Mouse (Mus musculus): ENCODE data around the gene Casr. TPM values are rescaled to one million over a fixed set of nuclear protein-coding genes. Genes with fewer than 3 reads are reported as not detected.

Gene Casr
- polyA plus RNA-seq, 1 experiment from 2014 or later = not detected

DNA sequence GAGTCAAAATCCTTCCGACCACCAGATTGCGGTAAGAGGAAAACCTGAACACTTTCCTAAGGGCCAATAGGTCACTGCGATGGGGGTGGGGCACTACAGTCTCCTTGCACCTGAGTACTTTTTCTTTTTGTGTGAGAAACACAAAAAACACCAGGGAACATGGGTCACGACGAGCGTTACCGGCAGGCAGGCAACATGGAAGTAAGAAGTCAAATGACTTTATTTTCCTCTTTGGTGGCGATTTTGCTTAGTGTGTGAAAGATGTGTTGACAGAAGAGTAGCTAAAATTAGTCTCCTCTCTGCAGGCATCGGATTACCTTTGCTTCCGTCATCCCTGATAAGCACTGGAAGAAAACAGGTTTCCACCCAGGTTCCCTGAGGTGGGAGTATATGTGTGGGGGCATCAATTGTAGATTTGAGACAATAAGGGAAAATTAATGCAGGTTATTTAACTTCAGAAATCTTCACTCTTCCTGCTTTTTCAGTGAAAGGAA, 6.2 kb downstream of the Casr start:
- Histone ChIP-seq H3K9ac (ENCODE audit: low read depth, low read length) (no peak overlapping the region), H3K9me3 (replicated peaks; ENCODE audit: control insufficient read depth, low read length) (no peaks in the 10 kb centered on the region), H3K4me1 (ENCODE audit: control insufficient read depth, low read depth, low read length) (no peaks in the 10 kb centered on the region), H3K4me3 (ENCODE audit: low read depth, low read length) (no peak overlapping the region), H3K27me3 (ENCODE audit: control insufficient read depth, insufficient read depth, low read depth, low read length) (peaks cover 3% of the 10 kb centered on the region), H3K4me2 (ENCODE audit: low read depth, low read length) (no peak overlapping the region), H3K27ac (ENCODE audit: low read length) (no peak overlapping the region), H3K36me3 (ENCODE audit: control insufficient read depth, insufficient read depth) (no peaks in the 10 kb centered on the region)
- ATAC-seq (ENCODE audit: low read depth) = no peak
- 62% methylated on average over 10 of the region's 10 CpGs for WGBS (ENCODE audit: insufficient replicate concordance)

DNA sequence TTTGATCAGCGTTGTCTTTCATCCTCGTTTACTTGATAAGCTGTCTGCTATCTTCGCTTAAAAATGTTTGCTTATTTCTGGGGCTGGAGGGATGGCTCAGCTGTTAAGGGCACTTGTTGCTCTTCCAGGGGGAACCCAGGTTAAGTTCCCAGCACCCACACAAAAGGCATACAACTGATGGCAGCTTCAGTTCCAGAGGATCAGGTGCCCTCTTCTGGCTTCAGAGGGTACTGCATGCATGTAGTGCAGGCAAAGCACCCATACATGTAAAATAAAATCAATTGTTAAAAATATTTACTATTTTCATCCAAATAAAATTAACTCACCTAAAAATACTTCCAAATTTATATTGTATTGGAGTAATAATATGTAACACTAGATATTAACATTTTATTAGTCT, 8.3 kb downstream of the Casr start:
- Histone ChIP-seq H3K36me3 (ENCODE audit: control insufficient read depth, insufficient read depth) (no peaks in the 10 kb centered on the region), H3K4me1 (ENCODE audit: control insufficient read depth, low read depth, low read length) (no peaks in the 10 kb centered on the region), H3K27me3 (ENCODE audit: control insufficient read depth, insufficient read depth, low read depth, low read length) (no peaks in the 10 kb centered on the region), H3K4me3 (ENCODE audit: low read depth, low read length) (no peak overlapping the region), H3K9me3 (replicated peaks; ENCODE audit: control insufficient read depth, low read length) (no peaks in the 10 kb centered on the region), H3K4me2 (ENCODE audit: low read depth, low read length) (no peak overlapping the region), H3K27ac (ENCODE audit: low read length) (no peak overlapping the region), H3K9ac (ENCODE audit: low read depth, low read length) (no peak overlapping the region)
- 76% methylated on average over 3 of the region's 3 CpGs for WGBS (ENCODE audit: insufficient replicate concordance)
- ATAC-seq (ENCODE audit: low read depth) = no peak

DNA sequence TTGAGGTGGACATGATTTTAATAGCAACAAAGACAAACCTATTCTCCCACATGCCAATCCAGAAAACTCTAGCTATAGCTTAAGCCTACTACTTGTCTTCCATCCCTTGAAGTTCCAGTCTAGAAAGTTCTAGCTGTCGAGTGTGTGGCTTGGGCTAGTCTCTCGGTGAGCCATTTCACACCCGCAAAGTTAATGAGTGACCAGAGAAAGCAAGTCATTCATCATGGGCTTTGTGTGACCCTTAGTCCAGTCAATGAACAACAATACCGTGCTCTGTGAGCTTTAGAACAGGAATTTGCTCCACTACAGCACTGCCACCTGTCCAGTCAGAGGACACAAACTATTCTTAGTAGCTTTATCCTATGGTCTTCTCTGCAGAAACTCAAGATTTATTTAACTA, 16.6 kb downstream of the Casr start:
- Histone ChIP-seq H3K4me1 (ENCODE audit: control insufficient read depth, low read depth, low read length) (no peaks in the 10 kb centered on the region), H3K27ac (ENCODE audit: low read length) (no peak overlapping the region), H3K9me3 (replicated peaks; ENCODE audit: control insufficient read depth, low read length) (no peaks in the 10 kb centered on the region), H3K27me3 (ENCODE audit: control insufficient read depth, insufficient read depth, low read depth, low read length) (no peaks in the 10 kb centered on the region), H3K4me3 (ENCODE audit: low read depth, low read length) (no peak overlapping the region), H3K4me2 (ENCODE audit: low read depth, low read length) (no peak overlapping the region), H3K36me3 (ENCODE audit: control insufficient read depth, insufficient read depth) (no peaks in the 10 kb centered on the region), H3K9ac (ENCODE audit: low read depth, low read length) (no peak overlapping the region)
- peak; percentile 72 for ATAC-seq (ENCODE audit: low read depth)
- WGBS (ENCODE audit: insufficient replicate concordance) = 51% methylated on average over 4 of the region's 4 CpGs

DNA sequence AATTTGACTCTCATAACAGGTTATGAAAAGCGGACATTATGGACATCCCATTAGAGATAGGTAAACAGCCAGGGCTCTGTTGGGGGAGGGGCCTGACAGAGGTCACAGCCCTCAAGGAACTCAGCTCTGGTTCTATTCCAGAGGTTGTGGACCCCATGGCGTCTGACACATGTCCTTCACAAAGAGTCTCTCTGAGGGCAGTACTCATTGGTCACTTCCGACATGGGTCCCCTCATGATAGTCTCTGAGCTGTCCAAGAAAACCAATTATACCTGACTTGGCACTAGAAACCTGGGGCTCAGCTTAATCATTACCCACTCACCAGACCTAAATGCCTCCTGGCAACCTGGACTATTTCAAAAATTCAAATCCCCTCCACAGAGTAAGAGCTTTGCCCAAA, 18.9 kb downstream of the Casr start:
- Histone ChIP-seq H3K27me3 (ENCODE audit: control insufficient read depth, insufficient read depth, low read depth, low read length) (no peaks in the 10 kb centered on the region), H3K4me3 (ENCODE audit: low read depth, low read length) (no peak overlapping the region), H3K27ac (ENCODE audit: low read length) (no peak overlapping the region), H3K4me1 (ENCODE audit: control insufficient read depth, low read depth, low read length) (no peaks in the 10 kb centered on the region), H3K4me2 (ENCODE audit: low read depth, low read length) (no peak overlapping the region), H3K9ac (ENCODE audit: low read depth, low read length) (no peak overlapping the region), H3K36me3 (ENCODE audit: control insufficient read depth, insufficient read depth) (no peaks in the 10 kb centered on the region), H3K9me3 (replicated peaks; ENCODE audit: control insufficient read depth, low read length) (no peaks in the 10 kb centered on the region)
- 63% methylated on average over 3 of the region's 3 CpGs for WGBS (ENCODE audit: insufficient replicate concordance)
- no peak for ATAC-seq (ENCODE audit: low read depth)

DNA sequence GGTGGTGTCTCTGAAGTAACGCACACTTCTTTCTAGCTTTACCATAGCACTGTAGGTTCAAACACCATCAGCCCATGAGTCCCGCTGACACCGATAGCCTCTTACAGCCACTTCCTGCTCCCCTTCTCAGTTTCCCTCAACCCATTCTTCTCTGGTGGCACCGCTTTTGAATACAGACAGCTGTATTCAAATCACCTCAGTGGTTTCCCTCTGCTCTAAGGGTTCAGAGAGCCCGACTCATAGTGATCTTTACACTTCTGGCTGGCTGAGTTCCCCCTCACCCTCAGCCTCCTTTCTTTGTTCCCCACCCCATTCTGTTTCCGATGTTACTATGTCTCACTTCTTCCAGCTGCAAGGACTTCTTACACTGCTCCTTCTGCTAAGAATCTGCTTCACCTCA, 21.1 kb downstream of the Casr start:
- H3K9me3 ChIP-seq (replicated peaks; ENCODE audit: control insufficient read depth, low read length) = no peaks in the 10 kb centered on the region
- no peaks in the 10 kb centered on the region for H3K4me1 ChIP-seq (ENCODE audit: control insufficient read depth, low read depth, low read length)
- no peaks in the 10 kb centered on the region for H3K27me3 ChIP-seq (ENCODE audit: control insufficient read depth, insufficient read depth, low read depth, low read length)
- H3K4me3 ChIP-seq (ENCODE audit: low read depth, low read length) = no peak overlapping the region
- no peak overlapping the region for H3K9ac ChIP-seq (ENCODE audit: low read depth, low read length)
- H3K4me2 ChIP-seq (ENCODE audit: low read depth, low read length) = no peak overlapping the region
- H3K27ac ChIP-seq (ENCODE audit: low read length) = no peak overlapping the region
- 38% methylated on average over 6 of the region's 6 CpGs for WGBS (ENCODE audit: insufficient replicate concordance)
- no peak for ATAC-seq (ENCODE audit: low read depth)
- H3K36me3 ChIP-seq (ENCODE audit: control insufficient read depth, insufficient read depth) = no peaks in the 10 kb centered on the region

DNA sequence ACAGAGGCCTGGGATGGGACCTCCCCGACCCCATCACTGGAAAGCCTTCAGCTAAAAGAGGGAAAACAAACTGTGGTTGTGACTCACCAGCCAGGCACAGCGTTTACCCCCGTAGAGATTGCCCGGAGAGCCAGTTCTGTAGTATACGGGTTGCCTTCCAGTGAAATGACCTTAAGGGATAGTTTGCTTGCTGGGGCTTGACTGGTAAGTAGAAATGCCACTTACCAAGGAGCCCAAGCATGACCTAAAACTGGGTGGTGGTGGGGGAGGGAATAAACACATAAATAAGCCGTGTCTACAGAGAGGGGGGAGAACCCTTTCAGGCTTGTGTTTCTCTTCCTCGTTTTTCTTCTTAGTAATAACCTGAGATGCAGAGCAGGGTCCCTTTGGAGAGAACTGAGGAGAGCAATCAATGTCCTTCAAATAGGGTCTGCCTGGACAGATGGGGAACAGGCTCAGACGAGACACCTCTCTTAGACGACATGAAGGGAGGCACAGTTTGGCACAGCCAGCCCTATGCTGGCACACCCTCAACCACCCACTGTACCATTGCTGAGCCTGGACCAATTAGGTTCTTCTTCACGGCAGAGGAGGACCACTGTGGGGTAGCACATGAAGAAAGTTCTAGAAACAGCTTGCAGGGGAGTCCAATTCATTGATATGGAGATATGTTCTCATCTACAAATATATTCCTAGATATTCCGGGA, 28.8 kb downstream of the Casr start:
- Histone ChIP-seq H3K9ac (ENCODE audit: low read depth, low read length) (no peak overlapping the region), H3K4me1 (ENCODE audit: control insufficient read depth, low read depth, low read length) (no peaks in the 10 kb centered on the region), H3K4me2 (ENCODE audit: low read depth, low read length) (no peak overlapping the region), H3K27ac (ENCODE audit: low read length) (no peak overlapping the region), H3K36me3 (ENCODE audit: control insufficient read depth, insufficient read depth) (no peaks in the 10 kb centered on the region), H3K4me3 (ENCODE audit: low read depth, low read length) (no peak overlapping the region), H3K27me3 (ENCODE audit: control insufficient read depth, insufficient read depth, low read depth, low read length) (no peaks in the 10 kb centered on the region), H3K9me3 (replicated peaks; ENCODE audit: control insufficient read depth, low read length) (no peaks in the 10 kb centered on the region)
- no peak for ATAC-seq (ENCODE audit: low read depth)
- WGBS (ENCODE audit: insufficient replicate concordance) = 54% methylated on average over 11 of the region's 11 CpGs

DNA sequence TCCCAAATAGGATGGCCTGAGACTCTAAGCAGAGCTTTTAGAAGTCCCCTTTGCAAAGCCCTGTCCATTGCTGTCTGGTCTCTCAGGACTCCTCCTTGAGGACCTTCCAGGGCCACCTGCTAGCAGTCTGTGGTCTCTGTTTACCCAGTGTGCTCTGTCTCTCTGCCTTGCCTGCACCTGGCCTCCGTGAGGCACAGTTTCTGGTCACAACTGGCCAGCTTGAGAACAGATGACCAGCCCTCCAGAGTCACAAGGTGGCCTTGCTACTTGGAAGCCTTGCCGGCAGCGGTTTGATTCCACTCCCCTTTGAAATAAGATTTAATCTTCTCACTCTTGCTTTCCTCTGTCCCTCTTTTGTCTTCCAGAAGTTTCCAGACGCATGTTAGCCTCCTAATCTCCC, 29.9 kb downstream of the Casr start:
- ATAC-seq (ENCODE audit: low read depth) = no peak
- no peaks in the 10 kb centered on the region for H3K36me3 ChIP-seq (ENCODE audit: control insufficient read depth, insufficient read depth)
- H3K4me1 ChIP-seq (ENCODE audit: control insufficient read depth, low read depth, low read length) = no peaks in the 10 kb centered on the region
- H3K4me3 ChIP-seq (ENCODE audit: low read depth, low read length) = no peak overlapping the region
- no peak overlapping the region for H3K27ac ChIP-seq (ENCODE audit: low read length)
- H3K4me2 ChIP-seq (ENCODE audit: low read depth, low read length) = no peak overlapping the region
- no peaks in the 10 kb centered on the region for H3K9me3 ChIP-seq (replicated peaks; ENCODE audit: control insufficient read depth, low read length)
- WGBS (ENCODE audit: insufficient replicate concordance) = 58% methylated on average over 4 of the region's 4 CpGs
- no peak overlapping the region for H3K9ac ChIP-seq (ENCODE audit: low read depth, low read length)
- H3K27me3 ChIP-seq (ENCODE audit: control insufficient read depth, insufficient read depth, low read depth, low read length) = no peaks in the 10 kb centered on the region

DNA sequence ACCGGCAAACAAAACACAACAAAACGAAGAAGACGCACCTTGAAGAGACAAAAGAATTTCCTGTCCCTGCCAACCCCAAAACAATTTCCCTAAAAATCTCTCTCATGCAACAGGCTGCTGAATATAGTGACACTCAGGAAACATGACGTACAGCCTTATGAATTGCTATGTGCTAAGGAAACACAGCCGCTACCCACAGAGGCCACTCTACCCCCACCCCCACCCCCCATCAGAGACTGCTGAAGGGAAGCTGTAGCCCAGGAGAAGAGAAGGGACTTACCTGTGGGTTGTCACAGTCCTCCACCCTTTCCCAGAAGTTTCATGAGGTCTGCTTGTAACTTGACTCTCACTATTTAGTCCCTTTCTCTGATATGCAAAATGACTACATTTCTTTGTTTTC, 30.3 kb downstream of the Casr start:
- H3K4me2 ChIP-seq (ENCODE audit: low read depth, low read length) = no peak overlapping the region
- H3K36me3 ChIP-seq (ENCODE audit: control insufficient read depth, insufficient read depth) = no peaks in the 10 kb centered on the region
- ATAC-seq (ENCODE audit: low read depth) = no peak
- WGBS (ENCODE audit: insufficient replicate concordance) = 22% methylated on average over 5 of the region's 5 CpGs
- H3K4me1 ChIP-seq (ENCODE audit: control insufficient read depth, low read depth, low read length) = no peaks in the 10 kb centered on the region
- no peaks in the 10 kb centered on the region for H3K27me3 ChIP-seq (ENCODE audit: control insufficient read depth, insufficient read depth, low read depth, low read length)
- no peak overlapping the region for H3K9ac ChIP-seq (ENCODE audit: low read depth, low read length)
- no peak overlapping the region for H3K27ac ChIP-seq (ENCODE audit: low read length)
- no peak overlapping the region for H3K4me3 ChIP-seq (ENCODE audit: low read depth, low read length)
- no peaks in the 10 kb centered on the region for H3K9me3 ChIP-seq (replicated peaks; ENCODE audit: control insufficient read depth, low read length)

DNA sequence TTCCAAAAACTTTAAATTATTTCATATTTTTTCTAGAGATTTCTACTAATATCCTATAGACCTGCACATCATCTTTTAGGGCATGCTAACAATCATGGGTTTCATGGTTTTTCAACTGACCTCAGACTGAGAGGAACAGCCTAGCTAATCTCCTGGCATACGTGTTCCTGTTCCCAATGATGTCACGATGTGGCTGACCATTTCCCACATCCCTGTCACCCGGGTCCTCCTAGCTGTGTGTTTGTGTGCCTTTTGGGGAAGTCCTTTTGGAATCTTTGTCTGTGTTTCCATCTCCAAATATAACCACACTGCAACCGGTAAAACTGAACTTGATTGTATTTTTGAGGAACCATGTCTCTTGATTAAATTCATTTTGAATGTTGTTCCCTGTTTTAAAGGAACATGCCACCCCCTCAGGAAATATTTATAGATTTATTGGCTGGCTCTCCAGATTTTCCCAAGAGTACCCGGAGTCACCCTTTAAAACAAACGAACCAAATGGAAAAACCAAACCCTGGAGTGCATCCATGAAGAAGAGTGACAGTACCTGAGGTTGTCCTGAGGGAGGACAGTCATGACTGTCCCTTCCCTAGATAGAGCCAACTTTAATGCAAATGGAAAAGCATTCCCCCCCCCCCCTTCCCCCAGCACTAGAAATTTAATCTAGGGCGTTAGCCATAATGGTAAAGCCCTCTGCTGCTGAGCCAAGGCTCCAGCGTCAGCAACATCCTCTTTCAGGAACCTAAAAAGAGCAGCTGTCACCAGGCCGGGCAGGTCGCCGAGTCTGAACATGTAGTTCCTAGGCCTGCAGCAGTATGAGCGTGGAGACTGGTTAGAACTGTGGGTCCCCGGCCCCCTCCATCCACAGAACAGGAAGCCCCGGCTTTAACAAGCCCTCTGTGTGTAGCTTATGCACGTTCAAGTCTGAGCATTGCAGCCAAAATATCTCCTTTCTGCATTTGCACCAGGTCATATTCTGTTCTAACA, 31.1 kb downstream of the Casr start:
- Histone ChIP-seq H3K36me3 (ENCODE audit: control insufficient read depth, insufficient read depth) (no peaks in the 10 kb centered on the region), H3K4me3 (ENCODE audit: low read depth, low read length) (no peak overlapping the region), H3K4me2 (ENCODE audit: low read depth, low read length) (no peak overlapping the region), H3K9me3 (replicated peaks; ENCODE audit: control insufficient read depth, low read length) (no peaks in the 10 kb centered on the region), H3K27me3 (ENCODE audit: control insufficient read depth, insufficient read depth, low read depth, low read length) (no peaks in the 10 kb centered on the region), H3K27ac (ENCODE audit: low read length) (no peak overlapping the region), H3K9ac (ENCODE audit: low read depth, low read length) (no peak overlapping the region), H3K4me1 (ENCODE audit: control insufficient read depth, low read depth, low read length) (no peaks in the 10 kb centered on the region)
- ATAC-seq (ENCODE audit: low read depth) = no peak
- 26% methylated on average over 15 of the region's 15 CpGs for WGBS (ENCODE audit: insufficient replicate concordance)
